Mouse (Mus musculus) myocyte (in vitro differentiated cells): ENCODE results near the gene Myh4.

Source experiments
- E2F4 ChIP-seq: IDR thresholded peaks from one replicate; pipeline ENCODE4 v1.6.1; 2011; ENCODE audit warnings: mild to moderate bottlenecking, control low read depth, moderate library complexity; ENCODE audit not compliant: insufficient read depth
- MAX ChIP-seq: IDR thresholded peaks from one replicate; pipeline ENCODE4 v1.6.1; 2011; ENCODE audit warnings: low read depth, mild to moderate bottlenecking, control low read depth
- MYOD1 ChIP-seq, 3 experiments: IDR thresholded peaks; one replicate each; pipeline ENCODE4 v1.6.1; 2011; ENCODE audit warnings: control low read depth in 2 of 3, low read depth in 2 of 3, mild to moderate bottlenecking in 2 of 3, moderate library complexity in 1 of 3; ENCODE audit not compliant: insufficient read length in 2 of 3, control insufficient read depth in 1 of 3
- POLR2A ChIP-seq: IDR thresholded peaks from one replicate; pipeline ENCODE4 v1.6.1; 2011; ENCODE audit warnings: low read depth, mild to moderate bottlenecking, control low read depth, moderate library complexity; ENCODE audit not compliant: insufficient read length

DNA sequence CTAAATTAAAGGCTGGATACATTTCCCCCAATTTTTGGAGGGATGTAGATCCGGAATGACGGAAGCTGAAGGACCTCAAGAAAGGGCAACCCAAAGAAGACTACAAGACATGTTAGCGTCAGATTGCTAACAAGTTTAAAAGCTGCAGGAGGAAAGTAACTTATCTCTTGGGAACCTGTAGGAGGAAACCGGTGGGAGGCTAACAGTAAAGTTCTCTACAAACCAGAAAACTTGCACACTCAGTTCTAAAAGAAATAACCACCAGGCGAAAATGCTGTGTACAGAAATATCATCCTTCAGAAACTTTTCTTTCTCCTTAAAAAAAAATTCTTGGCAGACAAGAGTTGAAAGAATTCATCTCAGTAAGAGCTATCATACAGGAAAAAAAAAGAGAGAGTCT lies 8.7 kb upstream of the Myh4 start:
- TF ChIP-seq POLR2A (no peak), MAX (no peak), E2F4 (no peak), MYOD1 (IDR thresholded peaks at IDR 0.05; ENCODE audit: control insufficient read depth in 1 of 3, insufficient read length in 2 of 3, low read depth in 2 of 3) (no peak)
